Mouse (Mus musculus): ENCODE measurements around the gene Gm19402.
A peak's percentile ranks its signal among the peaks of the same experiment; 100 is the strongest.
"Not testable (repeated sequence)": the region's sequence is repeated elsewhere in the genome, so short reads cannot be mapped to it uniquely, and the experiment has no call there.

Gene Gm19402

GRCm38 (mm10) chr10:77690356-77690807, at the start of gene Gm19402:
Gene Gm19402 (minus strand): TSS chr10:77690757.
- DNase-seq, result peak; percentile 28

DNA sequence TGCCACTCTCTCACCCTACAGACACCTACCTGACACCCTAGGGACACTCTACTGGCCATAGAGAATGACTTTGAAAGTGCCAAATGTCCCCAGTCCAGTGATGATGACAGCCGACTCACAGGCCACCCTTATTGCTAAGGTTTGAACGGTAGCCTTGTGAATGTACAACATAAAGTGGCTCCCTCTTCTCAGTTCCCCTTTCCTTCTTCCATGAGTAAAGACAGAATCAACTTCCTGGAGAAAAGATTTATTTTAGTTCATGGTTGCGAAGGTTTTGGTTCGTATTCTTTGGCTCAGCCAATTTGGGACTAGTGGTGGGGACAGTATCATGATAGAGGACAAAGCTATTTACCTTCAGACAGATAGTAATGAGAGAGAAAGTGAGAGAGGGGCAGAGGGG, 48.4 kb upstream of the Gm19402 start:
- DNase-seq, result no peak

- DNase-seq, result no peak
Observed at GRCm38 (mm10) chr10:77735928-77736327, 45.4 kb upstream of the Gm19402 start.

DNA sequence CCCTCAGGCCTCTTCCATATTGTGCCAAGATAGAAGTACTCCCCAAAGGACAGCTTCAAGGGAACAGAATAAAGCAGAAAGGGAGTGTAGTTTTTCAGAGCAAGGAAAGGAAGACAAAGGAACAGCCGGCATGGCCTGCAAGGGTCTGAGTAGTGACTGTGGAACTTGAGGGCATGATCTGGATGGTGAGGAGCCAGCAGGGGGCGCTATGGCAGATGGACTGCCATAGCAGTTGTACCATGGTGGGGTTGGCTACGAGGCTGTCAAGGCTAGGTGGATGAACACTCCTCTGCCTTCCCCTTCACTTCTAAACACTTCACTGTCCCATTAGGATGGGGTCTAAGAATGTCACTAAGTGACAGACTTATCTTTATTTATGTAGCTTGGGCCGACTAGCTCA, 38.7 kb upstream of the Gm19402 start:
- peak; percentile 20 for DNase-seq

- no peak for DNase-seq
Observed at GRCm38 (mm10) chr10:77728280-77728679, 37.7 kb upstream of the Gm19402 start.

DNA sequence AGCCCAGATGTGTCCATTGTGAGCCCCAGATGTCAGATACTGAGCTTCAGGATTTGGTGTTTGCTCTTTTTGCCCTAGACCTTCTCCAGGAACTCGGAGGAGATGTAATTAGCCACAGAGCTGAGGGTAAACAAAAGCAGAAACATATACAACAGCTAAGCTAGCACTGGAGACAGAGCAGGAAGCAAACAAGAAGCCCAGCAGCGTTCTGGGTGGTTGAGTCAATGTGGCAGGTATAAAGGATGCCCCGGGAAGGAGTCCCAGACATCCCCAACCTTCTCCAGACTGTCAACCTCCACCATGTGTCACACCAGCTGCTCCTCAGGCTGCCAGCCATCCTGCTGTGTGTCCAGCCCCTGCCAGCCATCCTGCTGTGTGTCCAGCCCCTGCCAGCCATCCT, 35.6 kb upstream of the Gm19402 start, which contains the start of gene Gm10100:
TSS of gene Gm10100 (plus strand) at position 301 of the 400 bp plus-strand sequence.
- no peak for DNase-seq

DNA sequence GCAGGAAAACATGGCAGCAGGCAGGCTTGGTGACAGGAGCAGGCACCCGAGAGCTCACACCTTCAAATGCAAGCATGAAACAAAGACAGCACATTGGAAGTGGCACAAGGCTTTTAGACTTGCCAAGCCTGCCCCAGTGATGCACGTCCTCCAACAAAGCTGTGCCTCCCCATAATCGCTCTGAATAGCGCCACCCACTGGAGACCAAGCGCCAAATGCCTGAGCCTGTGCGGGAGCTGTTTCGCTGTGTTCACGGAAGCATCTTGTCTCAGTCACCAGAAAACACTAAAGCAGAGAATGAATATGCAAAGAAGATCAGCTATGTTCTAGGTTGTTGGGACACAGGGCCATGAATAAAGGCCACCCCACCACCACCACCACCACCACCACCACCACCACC, 34.3 kb upstream of the Gm19402 start:
- peak; percentile 15 for DNase-seq

- not testable (repeated sequence) for DNase-seq
Observed at GRCm38 (mm10) chr10:77720299-77720698, 29.7 kb upstream of the Gm19402 start, which contains the start of gene Krtap12-1. Gene Krtap12-1 (plus strand): TSS chr10:77720599.

DNA sequence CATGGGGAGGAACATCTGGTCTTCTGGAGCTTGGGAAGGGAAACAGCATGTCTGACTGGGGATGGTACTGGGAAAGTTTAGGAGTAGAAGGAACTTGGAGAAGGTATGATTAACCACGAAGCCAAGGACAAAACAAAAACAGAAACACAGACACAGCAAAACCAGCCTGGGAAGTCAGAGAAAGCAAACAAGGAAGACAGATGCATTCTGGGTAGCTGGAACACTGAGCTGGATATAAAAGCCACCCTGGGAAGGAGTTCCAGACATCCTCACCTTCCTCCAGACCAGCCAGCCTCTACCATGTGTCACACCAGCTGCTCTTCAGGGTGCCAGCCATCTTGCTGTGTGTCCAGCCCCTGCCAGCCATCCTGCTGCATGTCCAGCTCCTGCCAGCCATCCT, 24.9 kb upstream of the Gm19402 start, which contains the start of gene Gm10142:
TSS of gene Gm10142 (plus strand) at position 301 of the 400 bp plus-strand sequence.
- DNase-seq, result no peak

DNA sequence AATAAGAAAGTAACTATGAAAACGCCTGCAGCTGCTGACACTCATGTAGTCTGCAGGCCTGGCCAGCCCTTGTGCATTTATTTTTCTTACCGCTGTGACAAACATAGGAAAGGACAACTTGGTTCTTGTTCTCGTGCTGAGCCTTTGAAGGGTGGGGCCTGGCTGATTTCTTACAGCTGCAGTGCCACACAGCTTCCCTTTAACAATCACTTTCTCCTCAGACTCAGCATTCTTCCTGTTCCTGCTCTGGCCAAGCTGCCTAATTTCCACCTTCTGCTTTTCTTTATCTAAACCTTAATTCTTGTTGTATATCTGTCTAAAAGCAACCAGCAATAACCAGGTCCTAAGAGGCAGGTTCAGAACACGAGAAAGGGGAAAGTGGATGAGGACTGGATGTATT, 23.2 kb upstream of the Gm19402 start:
- DNase-seq, result peak; percentile 26

GRCm38 (mm10) chr10:77711157-77711556, 20.6 kb upstream of the Gm19402 start, which contains the start of gene Gm10024:
Gene Gm10024 (plus strand): TSS chr10:77711457.
- not testable (repeated sequence) for DNase-seq

GRCm38 (mm10) chr10:77709831-77710230, 19.3 kb upstream of the Gm19402 start:
- no peak for DNase-seq

GRCm38 (mm10) chr10:77706326-77706725, 15.8 kb upstream of the Gm19402 start, which contains the start of gene Gm10272:
Gene Gm10272 (plus strand): TSS chr10:77706626.
- DNase-seq, result no peak

GRCm38 (mm10) chr10:77697133-77697532, 6.6 kb upstream of the Gm19402 start, which contains the start of gene Gm9508:
Gene Gm9508 (minus strand): TSS chr10:77697233.
- no peak for DNase-seq

- DNase-seq, result no peak
Observed at GRCm38 (mm10) chr10:77687021-77687420, 3.5 kb downstream of the Gm19402 start.

- DNase-seq, result no peak
Observed at GRCm38 (mm10) chr10:77685895-77686664, 4.5 kb downstream of the Gm19402 start, which contains the start of gene Tspear. Gene Tspear (plus strand): TSS chr10:77686569.

- no peak for DNase-seq
Observed at GRCm38 (mm10) chr10:77684181-77684580, 6.4 kb downstream of the Gm19402 start.

DNA sequence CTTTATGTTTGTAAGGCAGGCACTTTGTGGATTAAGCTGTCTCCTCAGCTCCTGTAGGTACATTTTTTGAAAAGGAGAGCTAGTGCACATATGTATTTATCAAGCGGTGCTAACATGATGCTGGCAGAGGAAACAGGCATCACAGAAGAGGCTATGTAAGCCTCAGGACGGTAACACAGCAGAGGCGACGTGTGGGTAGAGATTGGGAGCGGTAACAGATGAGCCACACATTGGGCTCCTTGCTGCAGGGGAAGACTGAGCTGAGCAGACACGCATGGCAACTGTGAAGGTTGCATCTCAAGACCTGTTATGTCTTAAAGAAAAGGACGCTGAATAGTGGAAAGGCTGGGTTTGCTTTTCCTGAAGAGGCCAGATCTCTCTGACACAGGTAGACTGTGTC, 7.6 kb downstream of the Gm19402 start:
- no peak for DNase-seq

- peak; percentile 74 for DNase-seq
Observed at GRCm38 (mm10) chr10:77677562-77677961, 13.0 kb downstream of the Gm19402 start.

DNA sequence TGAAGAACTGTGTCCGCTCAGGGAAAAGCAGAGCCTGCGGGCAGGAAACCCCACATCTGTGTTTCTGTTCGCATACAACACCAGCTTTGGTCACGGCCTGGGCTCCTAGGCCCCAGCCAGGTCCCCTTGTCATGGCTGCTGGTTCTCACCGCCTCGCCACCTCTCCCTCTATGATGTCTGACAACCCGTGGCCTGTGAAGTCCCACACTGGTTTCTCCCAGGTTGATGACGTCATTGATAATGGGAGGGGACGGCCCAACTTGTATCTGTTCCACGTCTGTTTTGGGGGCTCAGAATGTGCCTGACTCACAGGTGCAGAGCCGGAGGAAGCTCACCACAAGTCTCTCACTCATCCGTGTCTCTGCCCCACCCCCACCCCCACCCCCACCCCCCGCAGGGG, 16.8 kb downstream of the Gm19402 start:
- no peak for DNase-seq

GRCm38 (mm10) chr10:77671519-77671918, 19.0 kb downstream of the Gm19402 start:
- DNase-seq, result no peak

- DNase-seq, result no peak
Observed at GRCm38 (mm10) chr10:77670710-77671109, 19.8 kb downstream of the Gm19402 start.

GRCm38 (mm10) chr10:77667402-77667801, 23.2 kb downstream of the Gm19402 start:
- DNase-seq, result no peak

GRCm38 (mm10) chr10:77666342-77666741, 24.2 kb downstream of the Gm19402 start:
- DNase-seq, result no peak
